Mouse (Mus musculus) brain, embryonic 14.5 days (tissue): ENCODE measurements around the gene Zbtb20. TPM values are rescaled to one million over a fixed set of nuclear protein-coding genes. Genes with fewer than 3 reads are reported as not detected.

Experiments
- DNase-seq: peaks from one replicate; pipeline ENCODE4 v3.0.0-alpha.2; 2011; ENCODE audit warnings: low read depth
- CTCF ChIP-seq: fragments of 200-500 bp; IDR thresholded peaks from 2 replicates; pipeline ENCODE4 v1.5.1; 2012; ENCODE audit warnings: inconsistent platforms, mild to moderate bottlenecking, moderate library complexity, borderline replicate concordance; ENCODE audit not compliant: insufficient read depth, insufficient read length; ENCODE audit errors: extremely low read depth
- POLR2A ChIP-seq: fragments of 200-500 bp; IDR thresholded peaks from 2 replicates; pipeline ENCODE4 v1.6.1; 2012; ENCODE audit warnings: mild to moderate bottlenecking, inconsistent platforms, borderline replicate concordance; ENCODE audit not compliant: poor library complexity, insufficient read depth, insufficient read length, severe bottlenecking; ENCODE audit errors: extremely low read depth
- polyA plus RNA-seq: library from polyadenylated mRNA; depleted of rRNA; stranded (reverse); fragments of >200 nt; gene quantifications from 2 replicates; pipeline ENCODE4 v1.2.3, GENCODE M21; 2012

Zbtb20 gene
- polyA plus RNA-seq, 1 experiment = 18.0 TPM

GRCm38 (mm10) chr16:43096040-43096439, 220.4 kb downstream of the Zbtb20 start:
- no peak for TF ChIP-seq POLR2A
- no peak for TF ChIP-seq CTCF
- DNase-seq = peak; percentile 36

DNA sequence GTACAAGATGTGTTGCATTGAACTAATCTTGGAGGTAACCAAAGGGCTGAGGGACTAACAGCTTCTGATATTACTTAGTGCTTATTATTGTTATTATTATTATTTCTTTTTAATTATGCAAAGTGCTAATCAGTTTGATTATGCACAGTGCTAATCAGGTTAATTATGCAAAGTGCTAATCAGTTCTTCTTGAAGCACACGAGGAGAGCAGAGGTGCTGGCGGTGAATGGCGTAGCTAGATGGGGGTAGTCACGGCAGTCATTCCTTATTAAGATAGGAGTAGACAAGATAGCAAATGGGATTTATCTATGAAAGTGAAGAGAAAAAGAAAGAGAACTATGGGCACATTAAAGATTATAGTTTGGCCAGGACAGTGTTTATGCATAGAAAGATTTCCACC, 222.5 kb downstream of the Zbtb20 start:
- TF ChIP-seq POLR2A (no peak), CTCF (no peak)
- DNase-seq = peak; percentile 67

- TF ChIP-seq POLR2A = no peak
- no peak for TF ChIP-seq CTCF
- peak; percentile 31 for DNase-seq
Observed at GRCm38 (mm10) chr16:43098666-43099065, 223.0 kb downstream of the Zbtb20 start.

DNA sequence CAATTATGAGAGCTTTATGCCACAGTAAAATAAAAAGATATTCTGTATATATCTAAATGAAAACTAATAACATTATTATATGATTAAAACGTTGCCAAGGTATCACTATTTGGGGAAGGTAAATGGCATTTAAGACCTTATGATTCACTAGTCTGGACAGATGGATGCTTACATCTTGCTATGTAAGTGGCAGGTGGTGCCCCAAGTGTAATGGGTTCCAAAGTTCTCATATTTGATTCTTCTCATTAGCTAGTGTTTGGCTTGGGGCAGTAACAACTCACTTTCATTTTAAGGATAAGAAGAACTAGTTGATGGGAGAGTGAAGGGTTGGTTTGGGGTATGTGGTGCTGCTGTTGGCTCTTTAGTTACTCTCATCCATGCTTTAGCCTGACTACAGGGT, 235.6 kb downstream of the Zbtb20 start:
- no peak for TF ChIP-seq CTCF
- no peak for TF ChIP-seq POLR2A
- DNase-seq = no peak

DNA sequence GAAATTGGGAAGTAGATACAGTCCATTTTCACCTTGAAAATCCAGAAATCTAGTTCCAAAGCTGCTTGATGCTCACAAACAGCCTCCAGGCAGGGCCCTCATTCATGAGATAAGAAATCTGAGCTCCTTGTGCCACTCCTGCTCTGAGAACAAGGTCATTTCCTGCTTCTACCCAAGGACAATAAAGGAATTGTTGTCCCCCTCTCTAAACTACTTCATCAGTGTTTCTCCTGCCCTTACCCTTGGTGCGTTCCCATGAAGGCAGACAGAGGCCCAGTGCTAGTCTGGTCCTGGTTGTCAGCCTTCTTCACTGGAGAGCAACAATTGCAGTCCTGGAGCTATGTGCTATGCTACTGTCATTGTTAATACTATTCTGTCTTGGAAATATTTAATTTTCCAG, 238.3 kb downstream of the Zbtb20 start:
- TF ChIP-seq CTCF (no peak), POLR2A (no peak)
- DNase-seq = no peak

DNA sequence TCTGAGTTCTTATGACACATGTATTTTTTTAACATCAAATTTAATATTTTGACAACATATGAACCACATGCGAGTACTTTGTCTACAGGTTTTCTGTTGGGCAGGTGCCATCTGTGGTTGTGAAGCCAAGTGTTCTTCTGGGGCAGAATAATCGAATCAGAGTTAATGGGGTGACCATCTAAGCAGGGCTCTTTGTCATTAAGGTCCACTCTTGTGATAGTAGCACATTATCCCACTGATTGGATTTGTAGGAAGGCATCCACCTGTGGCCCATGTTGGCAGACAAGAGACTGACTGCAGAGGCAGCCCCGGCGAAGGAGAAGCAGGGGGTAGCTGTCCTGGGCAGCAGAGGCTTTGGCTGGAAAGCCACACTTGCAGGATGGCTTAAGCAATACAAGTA, 254.3 kb downstream of the Zbtb20 start:
- peak; percentile 61 for DNase-seq
- TF ChIP-seq POLR2A (no peak), CTCF (no peak)

GRCm38 (mm10) chr16:43130583-43130982, 254.9 kb downstream of the Zbtb20 start:
- peak; percentile 93 for DNase-seq
- TF ChIP-seq CTCF = no peak
- no peak for TF ChIP-seq POLR2A

DNA sequence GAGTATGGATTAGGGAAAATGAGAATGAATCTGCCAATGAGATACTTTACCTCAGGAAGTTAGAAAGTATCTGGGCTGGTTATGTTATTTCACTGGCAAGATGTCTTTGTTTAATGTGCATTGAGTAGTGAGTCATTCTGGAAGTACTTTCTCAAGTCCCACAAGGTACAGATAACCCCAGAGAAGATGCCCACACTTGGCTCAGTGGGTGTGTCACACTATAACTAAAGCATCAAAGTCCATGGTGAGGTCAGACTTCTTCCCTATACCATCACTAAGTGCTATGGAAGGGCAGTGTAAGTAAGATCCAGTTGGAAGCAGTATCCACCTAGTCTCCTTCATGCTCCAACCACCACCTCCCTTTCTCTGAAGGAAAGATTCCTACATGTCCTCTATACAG, 255.4 kb downstream of the Zbtb20 start:
- no peak for DNase-seq
- TF ChIP-seq POLR2A = no peak
- TF ChIP-seq CTCF = no peak

DNA sequence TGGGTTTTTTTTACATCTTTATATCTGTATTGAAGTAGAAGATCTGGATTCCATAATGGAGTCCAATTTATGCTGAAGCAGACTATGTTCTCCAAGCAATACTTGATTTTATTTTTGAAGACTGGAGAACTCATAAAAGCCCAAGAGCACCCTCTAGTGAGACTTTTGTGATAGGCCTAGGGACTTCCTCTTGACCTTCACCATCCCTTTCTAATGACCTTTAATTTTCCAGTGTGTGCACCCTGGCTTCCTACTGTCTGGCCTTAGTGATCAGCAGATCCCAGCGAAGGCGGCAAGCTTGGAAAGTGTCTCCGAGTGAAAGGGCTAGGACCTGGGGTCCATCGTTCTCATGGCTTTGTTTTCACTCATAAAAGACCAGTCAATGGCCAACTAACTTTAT, 292.8 kb downstream of the Zbtb20 start:
- peak; percentile 36 for DNase-seq
- TF ChIP-seq CTCF (no peak; the same call in 1 of the 2 replicates), POLR2A (no peak)

GRCm38 (mm10) chr16:43169273-43169905, 293.7 kb downstream of the Zbtb20 start:
- DNase-seq = peak; percentile 15
- no peak for TF ChIP-seq CTCF
- TF ChIP-seq POLR2A = no peak

- TF ChIP-seq CTCF (no peak), POLR2A (no peak)
- DNase-seq = peak; percentile 65
Observed at GRCm38 (mm10) chr16:43172139-43172538, 296.5 kb downstream of the Zbtb20 start.

DNA sequence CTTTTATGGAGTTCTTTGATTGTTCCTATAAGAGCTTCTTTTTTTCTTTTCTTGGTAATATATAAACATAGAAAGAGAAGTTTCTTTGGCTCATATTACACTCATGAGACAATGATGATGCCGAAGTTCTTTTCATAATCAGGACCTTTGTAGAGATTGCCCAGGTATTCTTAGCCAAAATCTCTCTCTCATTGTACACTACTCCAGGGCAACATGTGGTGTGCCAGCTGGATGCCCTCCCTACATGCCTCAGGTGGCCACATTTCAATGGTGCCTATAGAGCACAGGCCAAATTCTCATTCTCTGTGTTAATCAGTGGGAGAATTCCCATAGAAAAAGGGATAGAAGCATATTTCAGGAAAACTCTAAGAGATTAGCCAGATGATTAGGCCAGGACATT, 297.2 kb downstream of the Zbtb20 start:
- TF ChIP-seq POLR2A (no peak), CTCF (no peak)
- DNase-seq = peak; percentile 74

DNA sequence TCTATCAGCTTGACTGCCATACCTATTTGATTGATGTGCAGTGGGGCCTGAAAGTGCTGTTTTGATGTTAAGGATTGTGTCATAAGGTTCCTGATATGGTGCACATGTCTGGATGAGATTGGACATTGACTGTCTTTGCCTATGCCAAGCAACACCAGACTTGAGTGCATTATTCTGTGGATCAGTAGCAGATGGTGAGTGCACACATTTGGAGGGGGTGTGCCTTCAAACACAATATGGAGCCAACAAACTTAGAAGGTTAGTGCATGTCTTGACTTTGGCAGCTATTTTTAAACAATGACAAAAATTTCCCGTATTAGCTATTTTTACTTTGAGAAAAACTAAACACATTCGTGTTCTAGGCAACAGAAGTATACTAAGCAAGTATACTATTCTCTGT, 299.1 kb downstream of the Zbtb20 start:
- DNase-seq = no peak

GRCm38 (mm10) chr16:43181038-43181437, 305.4 kb downstream of the Zbtb20 start:
- DNase-seq = no peak
- TF ChIP-seq POLR2A = no peak
- no peak for TF ChIP-seq CTCF

More for the DNA sequence above, 299.1 kb downstream of the Zbtb20 start:
- TF ChIP-seq POLR2A = no peak
